Mouse (Mus musculus) bone marrow macrophage, adult 2 months (primary cell): ENCODE results near the gene Casp8. TPM values are rescaled to one million over a fixed set of nuclear protein-coding genes. Genes with fewer than 3 reads are reported as not detected.
"Not testable (repeated sequence)": the region's sequence is repeated elsewhere in the genome, so short reads cannot be mapped to it uniquely, and the experiment has no call there.

ENCODE experiments used
- H3K27ac ChIP-seq: 2 replicates; pipeline ENCODE4 v1.5.1; 2012; ENCODE audit warnings: low read depth, low read length; ENCODE audit not compliant: insufficient read depth
- H3K4me1 ChIP-seq: 2 replicates; pipeline ENCODE4 v1.6.1; 2012; ENCODE audit warnings: low read length; ENCODE audit not compliant: control insufficient read depth, insufficient read depth
- H3K4me3 ChIP-seq: 2 replicates; pipeline ENCODE4 v1.5.1; 2012; ENCODE audit warnings: mild to moderate bottlenecking, low read length, moderate library complexity; ENCODE audit not compliant: insufficient read depth
- CTCF ChIP-seq: IDR thresholded peaks from 2 replicates; pipeline ENCODE4 v1.5.1; 2012; ENCODE audit warnings: low read depth, mild to moderate bottlenecking, low read length, moderate library complexity
- POLR2A ChIP-seq: IDR thresholded peaks from 2 replicates; pipeline ENCODE4 v1.6.1; 2012; ENCODE audit warnings: mild to moderate bottlenecking, low read depth, low read length, borderline replicate concordance
- polyA plus RNA-seq: library from polyadenylated mRNA; stranded (reverse); fragments of >200 nt; gene quantifications from 2 replicates; pipeline ENCODE4 v1.2.4, GENCODE M21; 2012; ENCODE audit not compliant: missing spikeins, insufficient read depth, insufficient read length

Gene Casp8
- polyA plus RNA-seq, 1 experiment: 98.2 TPM

DNA sequence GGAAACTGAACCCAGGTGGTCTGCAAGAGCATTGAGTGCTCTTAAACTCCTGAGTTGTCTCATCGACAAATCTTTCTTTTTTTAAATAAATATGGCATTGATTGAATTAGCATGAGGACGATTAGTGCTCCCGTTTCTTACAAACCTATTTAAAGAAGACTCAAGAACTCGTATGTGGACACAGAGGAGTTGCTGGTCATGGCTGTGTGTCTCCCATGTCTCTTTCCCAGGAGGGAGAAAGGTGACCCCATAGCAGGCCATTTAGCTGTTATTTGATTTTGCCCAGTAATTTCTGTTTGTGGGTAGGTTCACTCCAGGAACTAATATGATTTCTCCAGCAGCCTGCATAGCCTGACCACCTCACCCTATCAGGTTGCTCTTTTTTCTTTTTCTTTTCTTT, 1.7 kb downstream of the Casp8 start:
- peak overlapping the region; percentile 34 for H3K4me3 ChIP-seq
- H3K4me1 ChIP-seq: peaks cover 9% of the 10 kb centered on the region
- peak overlapping the region; percentile 72 for H3K27ac ChIP-seq
- TF ChIP-seq POLR2A: no peak
- no peak for TF ChIP-seq CTCF

DNA sequence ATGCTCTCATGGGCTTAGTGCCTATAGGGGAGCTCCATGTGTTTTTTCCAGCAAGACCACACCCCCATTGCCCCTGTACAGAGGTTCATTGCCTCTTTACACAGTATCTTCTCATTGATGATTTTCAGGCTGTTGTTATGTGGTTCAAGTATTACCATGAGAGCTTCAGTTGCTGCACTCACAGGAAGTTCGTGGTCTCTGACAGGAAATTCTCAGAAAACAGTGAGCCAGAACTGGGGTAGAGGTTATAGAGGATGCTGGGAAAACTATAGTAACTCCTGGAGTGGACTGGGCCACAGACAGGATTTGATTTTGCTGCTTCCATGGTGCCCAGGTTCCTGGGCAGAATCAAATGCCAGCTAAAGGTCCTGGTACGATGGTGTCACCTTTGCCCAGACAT, 2.2 kb downstream of the Casp8 start:
- Histone ChIP-seq H3K4me1 (peaks cover 9% of the 10 kb centered on the region), H3K4me3 (peak overlapping the region; percentile 34), H3K27ac (peak overlapping the region; percentile 72)
- TF ChIP-seq CTCF: no peak
- TF ChIP-seq POLR2A: no peak

DNA sequence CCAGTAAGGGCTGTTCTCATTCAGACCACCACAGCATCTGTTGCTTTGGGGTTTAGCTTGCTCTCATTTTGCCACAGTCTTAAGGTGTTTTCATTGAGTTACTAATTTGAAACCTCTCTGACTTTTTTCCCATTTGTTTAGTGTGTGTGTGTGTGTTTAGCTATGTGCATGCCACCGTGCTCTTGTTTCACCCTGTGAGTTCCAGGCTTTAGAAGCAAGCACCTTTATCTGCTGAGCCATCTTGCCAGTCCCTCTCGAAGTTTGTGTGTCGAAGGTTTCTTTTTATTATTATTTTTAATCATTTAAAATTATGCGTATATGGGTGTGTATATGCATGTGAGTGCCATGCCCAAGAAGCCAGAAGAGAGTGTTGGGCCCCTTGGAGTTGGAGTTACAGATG, 3.7 kb downstream of the Casp8 start:
- Histone ChIP-seq H3K4me3 (no peak overlapping the region), H3K27ac (no peak overlapping the region), H3K4me1 (peaks cover 9% of the 10 kb centered on the region)
- TF ChIP-seq CTCF (no peak), POLR2A (no peak)

DNA sequence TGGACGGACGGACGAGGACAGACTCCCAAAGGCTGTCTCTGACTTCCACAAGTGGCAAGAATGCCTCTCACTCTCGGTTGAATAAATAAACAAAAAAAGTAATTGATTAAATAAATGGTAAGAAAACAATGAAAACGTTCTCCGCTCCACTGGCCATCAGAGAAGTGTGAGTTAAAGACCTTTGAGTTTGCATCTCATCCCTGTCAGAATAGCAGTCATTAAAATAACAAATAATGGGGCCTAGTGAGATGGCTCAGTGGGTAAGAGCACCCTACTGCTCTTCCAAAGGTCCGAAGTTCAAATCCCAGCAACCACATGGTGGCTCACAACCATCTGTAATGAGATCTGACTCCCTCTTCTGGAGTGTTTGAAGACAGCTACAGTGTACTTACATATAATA, 5.5 kb downstream of the Casp8 start:
- not testable (repeated sequence) for H3K4me1 ChIP-seq, H3K27ac ChIP-seq, H3K4me3 ChIP-seq

DNA sequence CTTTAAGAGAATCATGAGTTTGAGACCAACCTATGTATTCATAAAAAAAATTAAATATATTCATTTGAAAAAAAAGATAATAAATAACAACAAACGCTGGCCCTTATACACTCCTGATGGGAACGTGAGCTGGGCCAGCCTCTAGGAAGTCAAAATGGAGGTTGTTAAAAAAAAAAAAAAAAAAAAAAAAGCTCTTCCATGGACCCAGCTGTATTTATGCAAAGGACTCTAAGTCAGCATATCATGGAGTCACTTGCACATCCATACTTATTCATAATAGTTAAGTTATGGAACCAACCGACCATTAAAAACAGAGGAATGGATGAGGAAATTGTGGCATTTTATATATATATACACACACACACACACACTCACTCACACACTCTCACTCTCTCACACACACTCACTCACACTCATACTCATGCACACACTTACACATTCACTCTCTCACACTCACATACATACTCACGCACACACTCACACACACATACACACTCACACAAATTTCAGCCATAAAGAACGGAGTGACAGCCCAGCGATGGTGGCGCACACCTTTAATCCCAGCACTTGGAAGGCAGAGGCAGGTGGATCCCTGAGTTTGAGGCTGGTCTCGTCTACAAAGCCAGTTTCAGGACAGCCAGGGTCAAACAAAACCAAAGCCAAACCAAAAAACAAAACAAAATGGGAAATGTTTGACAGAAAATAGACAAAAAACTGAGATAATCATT, 6.5 kb downstream of the Casp8 start:
- H3K4me1 ChIP-seq: peaks cover 12% of the 10 kb centered on the region
- peak overlapping the region; percentile 94 for H3K27ac ChIP-seq
- no peak for TF ChIP-seq POLR2A
- TF ChIP-seq CTCF: no peak
- H3K4me3 ChIP-seq: peak overlapping the region; percentile 48

DNA sequence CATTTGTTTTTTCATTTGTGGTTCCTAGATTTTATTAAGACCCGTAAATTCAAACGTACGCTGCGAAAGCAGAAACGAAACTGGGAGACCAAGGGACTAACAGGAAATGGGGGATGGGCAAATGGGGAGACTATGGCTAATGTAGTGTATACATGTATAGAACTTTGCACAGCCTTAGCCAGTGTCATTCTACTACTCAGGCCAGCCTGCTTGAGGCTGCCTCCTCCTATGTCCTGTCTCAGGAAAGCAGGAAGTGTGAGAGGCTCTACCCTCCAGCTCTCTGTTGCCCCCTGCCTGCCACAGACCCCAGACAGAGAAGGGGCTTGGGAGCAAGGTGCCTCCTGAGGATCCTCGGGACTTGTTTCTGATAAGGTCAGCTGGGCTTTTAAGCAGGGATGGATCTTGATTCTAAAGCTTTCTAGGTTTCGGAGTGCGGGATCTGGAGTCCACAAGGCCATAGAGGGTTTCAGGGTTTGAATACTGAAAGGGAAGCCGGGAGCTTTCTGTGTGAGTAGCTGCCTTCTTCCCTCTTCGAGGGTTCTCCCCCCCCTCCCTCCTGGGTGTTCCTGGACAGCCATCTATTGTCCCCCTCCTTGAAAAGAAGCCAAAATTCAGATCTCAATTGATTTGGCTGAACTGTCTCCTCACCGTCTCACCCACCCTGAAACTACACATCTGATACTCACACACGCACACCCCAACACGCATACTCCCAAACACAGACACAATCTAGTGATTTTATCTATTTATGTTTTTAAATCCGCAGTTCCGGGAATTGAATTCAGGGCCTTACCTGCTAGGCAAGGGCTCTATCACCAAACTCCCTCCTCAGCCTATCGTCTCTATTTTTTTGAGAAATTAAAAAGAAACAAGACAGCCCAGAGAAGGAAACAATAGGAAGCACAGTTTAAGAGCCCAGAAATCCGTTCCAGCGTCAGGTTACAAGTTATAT, 7.4 kb downstream of the Casp8 start:
- H3K4me1 ChIP-seq: peaks cover 11% of the 10 kb centered on the region
- TF ChIP-seq POLR2A (no peak), CTCF (peak; percentile 62)
- H3K4me3 ChIP-seq: peak overlapping the region; percentile 59
- peak overlapping the region; percentile 94 for H3K27ac ChIP-seq

DNA sequence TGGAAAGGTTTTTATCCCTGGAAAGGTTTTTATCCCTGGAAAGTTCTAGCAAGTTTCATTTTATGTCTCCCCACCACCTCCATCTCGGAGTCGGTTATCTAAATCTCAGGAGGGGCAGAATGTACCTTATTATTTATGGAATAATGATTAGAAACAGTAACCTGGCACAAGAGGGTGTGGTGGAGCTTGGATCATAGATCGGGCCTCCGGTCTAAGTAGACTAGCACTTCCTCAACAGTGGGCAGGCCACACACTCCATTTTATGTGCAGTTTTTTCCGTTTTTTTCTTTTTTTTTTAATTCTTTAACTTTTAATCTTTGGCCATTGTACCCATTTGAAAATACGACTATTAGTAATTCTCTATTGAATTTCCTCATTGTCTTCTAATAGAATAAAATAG, 8.4 kb downstream of the Casp8 start:
- TF ChIP-seq POLR2A (no peak), CTCF (no peak)
- peak overlapping the region; percentile 59 for H3K4me3 ChIP-seq
- peaks cover 7% of the 10 kb centered on the region for H3K4me1 ChIP-seq
- H3K27ac ChIP-seq: peak overlapping the region; percentile 94

DNA sequence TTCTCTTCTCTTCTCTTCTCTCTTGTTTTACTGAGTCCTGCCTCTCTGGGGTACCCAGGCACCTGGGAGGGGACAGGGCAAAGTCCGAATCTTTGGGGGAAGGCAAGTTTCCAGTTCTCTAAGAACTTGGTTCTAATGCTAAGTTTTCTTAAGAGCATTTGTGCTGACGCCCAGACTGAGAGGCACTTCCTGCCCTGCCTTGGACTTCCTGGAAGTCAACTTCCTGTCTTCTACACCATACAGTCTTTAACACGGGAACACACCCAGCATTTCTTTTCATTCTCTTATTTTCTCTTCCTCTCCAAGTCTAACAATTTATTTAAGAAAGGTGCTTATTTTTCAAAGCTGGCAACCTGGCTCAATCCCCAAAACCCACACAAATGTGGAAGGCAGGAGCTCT, 11.5 kb downstream of the Casp8 start:
- peaks cover 7% of the 10 kb centered on the region for H3K4me1 ChIP-seq
- H3K27ac ChIP-seq: no peak overlapping the region
- TF ChIP-seq POLR2A (no peak), CTCF (no peak)
- H3K4me3 ChIP-seq: no peak overlapping the region

DNA sequence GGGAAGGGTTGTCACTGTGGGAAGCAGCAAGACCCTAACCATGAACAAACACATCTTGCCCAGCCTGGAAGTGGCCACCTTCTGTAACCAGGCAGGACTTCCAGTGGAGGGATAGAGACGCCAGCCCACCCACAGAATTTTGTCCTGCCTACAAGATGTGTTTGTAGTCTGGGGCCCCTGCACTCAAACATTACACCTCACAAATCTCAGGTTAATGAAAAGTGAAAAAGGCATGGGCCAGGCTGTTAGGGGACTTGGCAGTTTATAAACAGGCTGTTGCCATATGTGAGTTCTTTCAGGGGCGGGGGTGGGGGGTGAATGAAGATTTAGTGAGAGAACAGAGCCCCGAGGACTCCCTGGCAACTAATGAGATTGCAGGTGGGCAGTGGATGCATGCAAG, 31.1 kb downstream of the Casp8 start:
- Histone ChIP-seq H3K4me3 (no peak overlapping the region), H3K27ac (no peak overlapping the region), H3K4me1 (peaks cover 13% of the 10 kb centered on the region)
- TF ChIP-seq POLR2A (no peak), CTCF (no peak)

DNA sequence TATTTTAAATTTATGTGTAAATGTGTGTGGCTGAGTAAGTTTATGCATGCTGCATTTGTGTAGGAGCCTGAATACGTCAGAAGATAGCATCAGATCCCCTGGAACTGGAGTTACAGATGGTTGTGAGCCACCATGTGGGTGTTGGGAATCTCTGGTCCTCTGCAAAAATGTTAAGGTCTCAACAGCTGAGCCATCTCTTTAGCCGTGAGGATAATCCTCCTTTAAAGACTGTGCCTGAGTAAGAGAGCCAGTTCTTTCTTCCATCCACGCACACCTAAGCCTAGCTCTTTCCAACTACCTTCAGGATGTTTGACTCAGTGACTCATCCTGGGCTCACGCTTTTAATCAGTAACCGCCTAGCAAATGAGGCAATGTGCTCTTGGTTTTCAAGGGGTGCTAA, 35.6 kb downstream of the Casp8 start:
- no peak for TF ChIP-seq POLR2A
- TF ChIP-seq CTCF: no peak
- Histone ChIP-seq H3K27ac (no peak overlapping the region), H3K4me3 (no peak overlapping the region), H3K4me1 (no peaks in the 10 kb centered on the region)
